Mouse (Mus musculus) Muller cell, postnatal 12 days (primary cell): Measurements from ENCODE around the gene Serpine1.
A peak's percentile ranks its signal among the peaks of the same experiment; 100 is the strongest.
"Not testable (repeated sequence)": the region's sequence is repeated elsewhere in the genome, so short reads cannot be mapped to it uniquely, and the experiment has no call there.

Experiments
- DNase-seq: peaks from one replicate; pipeline ENCODE4 v3.0.0-alpha.2; 2015; ENCODE audit errors: inconsistent ontology term

The Serpine1 gene

DNA sequence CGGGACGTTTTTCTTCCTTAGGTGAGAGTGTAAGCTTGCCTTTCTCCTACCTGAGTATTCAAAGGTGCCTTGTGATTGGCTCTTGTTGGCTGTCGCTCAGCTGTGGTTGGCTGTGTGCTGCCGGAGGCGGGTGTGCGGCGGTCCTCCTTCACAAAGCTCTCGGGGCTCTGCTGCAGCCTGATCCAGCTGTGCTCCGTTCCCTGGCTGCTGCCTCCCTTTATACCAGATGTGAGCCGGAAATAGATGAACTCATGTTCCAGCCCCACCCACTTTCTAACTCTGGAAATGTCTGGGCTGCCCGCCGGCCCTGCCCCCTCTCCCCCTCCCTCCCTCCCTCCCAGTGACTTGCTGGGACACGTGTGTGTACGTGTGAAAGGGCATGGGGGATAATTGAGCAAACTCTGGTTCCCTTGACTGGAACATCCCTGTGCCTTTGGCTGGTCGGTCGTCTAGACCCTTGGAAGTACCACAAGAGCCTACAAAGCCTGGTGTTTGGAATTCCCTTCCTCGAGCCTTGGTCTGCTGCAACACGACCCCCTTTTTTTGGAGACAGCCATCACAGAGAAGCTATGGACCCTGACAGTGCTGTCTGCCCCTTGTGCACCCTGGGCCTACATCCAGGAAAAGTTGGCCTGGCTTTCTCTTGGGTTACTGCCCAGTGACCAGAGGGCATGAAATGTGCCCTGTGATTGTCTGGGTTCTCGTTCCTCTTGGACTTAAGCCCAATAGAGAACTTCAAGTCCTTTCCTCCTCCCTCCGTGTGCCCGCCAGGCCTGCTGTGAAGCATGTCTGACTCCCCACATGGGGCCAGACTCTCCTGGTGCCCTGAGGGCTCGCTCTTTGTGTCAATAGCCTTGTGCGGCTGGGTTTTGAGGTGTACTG lies at the start of gene Serpine1:
Serpine1 (minus strand) TSS at position 190 of the 882 bp plus-strand sequence.
- DNase-seq, result peak; percentile 93

DNA sequence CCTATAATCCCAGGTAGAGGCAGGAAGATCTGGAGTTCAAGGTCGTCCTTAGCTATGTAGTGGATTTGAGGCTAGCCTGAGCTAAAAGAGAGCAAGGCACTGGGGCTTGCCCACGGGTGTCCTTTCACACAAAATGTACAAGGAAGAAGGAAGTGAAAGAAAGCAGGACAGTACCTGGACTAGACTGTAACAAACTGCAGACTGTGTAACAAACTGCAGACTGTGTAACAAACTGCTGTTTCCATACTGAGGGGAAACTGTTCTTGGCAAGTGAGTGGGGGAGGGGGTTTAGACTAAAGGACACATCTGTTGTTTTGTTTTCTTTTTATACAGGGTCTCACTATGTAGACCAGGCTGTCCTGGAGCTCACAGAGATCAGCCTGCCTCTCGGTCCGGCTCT lies 49.2 kb upstream of the Serpine1 start:
- DNase-seq, result no peak

DNA sequence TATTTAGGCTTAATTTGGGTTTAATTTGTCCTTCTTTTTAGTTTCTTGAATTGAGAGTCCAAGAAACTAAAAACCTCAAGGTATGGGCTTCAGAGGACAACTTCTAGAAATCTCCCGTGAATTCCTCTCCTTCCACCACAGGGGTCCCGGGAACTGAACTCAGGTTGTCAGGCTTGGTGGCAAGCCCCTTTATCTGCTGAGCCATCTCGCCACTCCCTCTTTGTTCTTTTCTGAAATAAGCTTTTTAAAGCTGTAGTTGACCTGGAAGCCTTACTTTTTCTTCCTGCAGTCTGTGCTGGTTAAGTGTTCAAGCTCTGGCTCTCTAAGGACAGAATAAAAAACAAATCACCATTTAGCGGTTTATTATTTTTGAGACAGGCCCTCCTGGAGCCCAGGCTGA lies 46.8 kb upstream of the Serpine1 start:
- no peak for DNase-seq

DNA sequence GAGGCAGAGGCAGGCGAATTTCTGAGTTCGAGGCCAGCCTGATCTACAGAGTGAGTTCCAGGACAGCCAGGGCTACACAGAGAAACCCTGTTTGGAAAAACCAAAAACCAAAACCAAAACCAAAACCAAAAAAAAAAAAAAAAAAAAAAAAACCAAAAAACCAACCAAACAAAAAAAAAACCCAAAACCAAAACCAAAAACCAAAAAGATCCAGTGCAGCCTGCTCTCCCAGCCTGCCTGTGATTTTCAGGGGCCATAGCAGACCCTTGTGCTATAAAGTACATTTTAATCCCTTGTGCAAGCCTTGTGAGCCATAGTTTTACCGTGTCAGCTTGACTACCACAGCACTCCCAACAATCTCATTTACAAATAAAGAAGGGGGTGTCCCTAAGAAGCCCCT lies 45.9 kb upstream of the Serpine1 start:
- not testable (repeated sequence) for DNase-seq

DNA sequence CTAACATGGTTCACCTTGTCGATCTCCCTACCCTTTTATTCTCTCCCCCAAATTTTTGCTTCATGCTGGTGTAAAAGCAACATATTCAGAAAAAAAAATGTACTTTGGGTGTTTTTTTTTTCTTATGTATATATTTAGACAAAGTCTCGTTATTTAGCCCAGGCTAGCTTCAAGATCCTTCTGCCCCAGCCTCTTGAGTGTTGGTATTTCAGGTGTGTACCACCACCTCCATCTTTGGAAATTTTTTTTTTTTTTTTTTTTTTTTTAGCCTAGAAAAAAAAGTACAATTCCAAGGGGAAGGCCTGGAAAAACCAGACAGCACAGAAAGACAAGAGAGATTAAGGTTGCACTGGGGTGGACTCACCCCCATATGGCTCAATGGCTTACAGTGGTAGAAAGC lies 44.9 kb upstream of the Serpine1 start:
- DNase-seq, result no peak

DNA sequence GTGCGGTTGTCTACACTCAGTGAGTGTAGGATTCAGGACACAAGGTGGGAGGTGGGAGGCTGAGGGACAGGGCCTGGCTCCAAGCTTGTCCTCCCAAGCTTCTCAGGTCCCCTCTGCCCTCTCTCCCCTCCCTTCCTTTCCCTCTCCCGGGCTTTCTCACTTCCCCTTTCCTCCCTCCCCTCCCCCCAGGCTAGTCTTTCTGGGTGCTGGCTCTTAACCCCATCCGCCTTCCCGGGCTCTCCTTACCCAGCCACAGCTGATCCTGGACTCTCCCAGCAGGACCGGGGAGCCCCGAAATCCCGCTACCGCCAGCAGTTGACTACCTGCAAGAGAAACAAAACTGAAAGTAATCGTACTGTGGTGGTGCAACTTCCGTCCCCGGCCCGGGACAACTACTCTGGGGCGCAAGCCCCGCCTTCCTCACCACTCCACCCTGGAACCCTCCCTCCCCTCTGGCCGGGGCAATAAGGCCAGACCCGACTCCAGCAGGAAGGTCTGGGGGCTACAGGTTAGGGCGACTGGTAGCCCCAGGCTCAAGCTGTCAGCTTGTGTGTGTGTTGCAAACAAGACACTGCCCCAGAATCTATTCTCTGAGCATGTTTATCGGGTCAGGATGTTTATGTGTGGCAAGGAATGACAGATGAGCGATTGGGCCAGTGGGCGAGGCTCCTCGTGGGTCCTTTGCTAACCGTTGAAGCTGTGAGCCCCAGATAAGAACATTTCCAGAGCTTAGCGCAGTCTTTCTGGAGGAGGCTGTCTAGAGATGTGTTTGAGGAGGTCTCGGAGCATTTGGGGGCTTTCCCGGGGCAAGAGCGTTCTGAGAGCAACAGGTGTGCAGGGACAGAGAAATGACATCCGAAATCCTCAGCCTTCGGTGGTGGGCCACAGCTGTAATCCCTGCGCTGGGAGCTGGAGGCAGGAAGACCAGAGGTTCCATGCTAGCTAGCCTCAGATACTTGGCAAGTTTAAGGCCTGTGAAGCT lies 44.1 kb upstream of the Serpine1 start, which contains the start of gene Trim56:
Trim56 (minus strand) TSS at position 344 of the 982 bp plus-strand sequence.
- peak; percentile 85 for DNase-seq

DNA sequence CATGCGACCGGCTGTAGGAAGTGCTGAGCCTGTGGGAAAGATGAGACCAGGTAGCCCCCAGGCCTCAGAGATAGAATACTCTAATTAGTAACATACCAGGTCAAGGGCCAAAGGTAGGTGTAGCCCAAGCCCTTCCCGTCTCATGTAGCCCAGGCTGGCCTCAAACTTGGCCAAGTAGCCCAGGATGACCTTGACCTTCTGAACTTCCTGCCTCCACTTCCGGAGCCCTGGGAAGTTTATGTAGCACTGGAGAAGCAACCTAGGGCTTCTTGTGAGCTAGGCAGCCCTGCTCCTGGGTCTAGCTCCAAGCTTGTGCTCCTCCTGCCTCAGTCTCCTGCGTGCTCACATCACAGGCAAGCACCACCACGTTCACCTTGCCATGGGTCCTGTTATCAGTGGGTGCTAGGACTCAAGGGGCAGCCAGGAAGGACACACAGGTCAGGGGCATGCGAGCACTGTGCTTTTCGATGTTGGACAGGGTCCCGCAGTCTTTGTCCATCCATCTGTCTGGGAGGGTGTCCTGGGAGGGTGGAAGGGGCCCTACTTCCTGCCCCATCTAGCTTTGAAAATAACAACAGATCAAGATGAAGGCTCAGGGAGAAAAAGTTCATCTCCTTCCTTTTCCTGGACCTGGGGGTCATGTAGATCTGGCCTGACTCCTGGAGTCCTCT lies 43.0 kb upstream of the Serpine1 start:
- DNase-seq, result no peak

DNA sequence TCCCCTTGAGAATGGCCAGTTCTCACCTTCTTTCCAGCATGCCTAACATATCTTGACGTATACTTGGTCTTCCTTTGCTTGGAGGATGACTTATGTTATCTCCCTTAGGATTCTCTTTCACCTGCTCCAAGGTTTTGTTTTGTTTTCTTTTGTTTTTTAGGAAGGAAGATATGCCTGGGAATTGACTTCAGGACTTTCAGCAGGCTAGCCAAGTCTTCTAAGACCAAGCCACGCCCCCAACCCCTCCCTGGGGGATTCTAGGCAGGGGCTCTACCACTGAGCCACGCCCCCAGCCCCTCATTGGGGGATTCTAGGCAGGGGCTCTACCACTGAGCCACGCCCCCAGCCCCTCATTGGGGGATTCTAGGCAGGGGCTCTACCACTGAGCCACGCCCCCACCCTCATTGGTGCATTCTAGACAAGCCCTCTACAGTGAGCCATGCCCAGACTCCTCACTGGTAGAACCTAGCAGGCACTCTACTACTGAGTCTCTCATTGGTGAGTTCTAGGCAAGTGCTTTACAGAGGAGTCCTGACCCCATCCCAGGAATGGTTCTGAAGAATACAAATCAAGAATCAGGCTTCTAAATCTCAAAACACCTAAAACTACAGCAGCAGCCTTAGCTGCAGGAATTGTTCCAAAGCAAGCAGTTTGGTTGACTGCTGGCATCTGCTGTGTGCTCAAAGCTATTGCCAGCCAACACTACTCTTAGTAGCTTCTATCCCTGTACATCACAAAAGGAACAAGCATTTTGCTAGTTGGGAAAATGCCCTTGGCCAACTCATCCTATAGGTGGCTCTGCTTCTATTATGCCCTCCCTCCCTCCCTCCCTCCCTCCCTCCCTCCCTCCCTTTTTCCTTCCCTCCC lies 39.7 kb upstream of the Serpine1 start:
- DNase-seq, result no peak

DNA sequence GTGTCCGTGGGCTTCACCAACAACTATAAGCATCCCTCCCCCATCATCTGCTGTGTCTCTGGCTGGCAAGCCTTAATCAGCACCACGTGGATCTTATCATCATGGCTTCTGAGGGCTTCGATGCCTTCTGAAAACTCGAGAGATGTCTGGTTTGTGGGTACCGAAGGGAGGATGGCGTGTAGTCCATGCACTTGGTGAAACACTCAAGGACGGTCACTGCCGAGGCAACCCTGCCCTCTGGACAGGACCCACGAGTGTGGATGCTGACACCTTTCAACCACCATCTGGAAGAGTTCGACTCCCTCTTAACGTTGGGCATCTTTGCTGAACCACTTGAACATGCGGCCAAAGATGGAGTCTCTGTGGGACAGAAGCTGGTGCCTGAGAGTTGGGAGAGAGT lies 38.8 kb upstream of the Serpine1 start:
- DNase-seq, result no peak

DNA sequence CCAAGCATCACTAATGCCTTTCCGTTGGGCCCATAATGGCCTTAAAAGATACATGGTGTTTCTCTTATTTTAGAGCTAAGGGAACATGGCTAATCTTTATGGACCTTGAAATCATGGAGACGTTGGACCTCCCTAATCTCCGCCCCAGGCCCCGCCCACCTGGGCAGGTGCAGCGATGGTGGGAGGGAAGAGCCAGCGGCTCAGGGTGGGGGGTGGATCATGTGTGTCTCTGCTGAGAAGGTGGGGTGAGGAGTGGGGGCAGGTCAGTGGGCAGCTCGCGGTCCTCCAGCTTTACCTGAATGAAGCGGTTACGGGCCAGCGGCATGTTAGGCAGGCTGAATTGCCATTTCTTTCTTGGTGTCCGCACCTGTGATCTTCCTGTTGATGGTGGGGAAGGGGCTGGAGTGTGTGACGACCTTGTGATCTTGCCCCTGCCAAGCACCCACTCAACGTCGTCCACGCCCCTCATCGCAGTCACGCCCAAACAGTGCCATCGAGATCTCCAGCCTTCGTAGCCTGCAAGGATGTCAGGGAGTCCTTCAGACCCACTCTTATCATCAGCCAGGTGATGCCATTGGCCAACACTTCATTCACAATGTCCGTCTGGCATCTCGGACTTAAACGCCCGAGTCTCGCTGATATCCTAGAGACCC lies 38.0 kb upstream of the Serpine1 start:
- no peak for DNase-seq

DNA sequence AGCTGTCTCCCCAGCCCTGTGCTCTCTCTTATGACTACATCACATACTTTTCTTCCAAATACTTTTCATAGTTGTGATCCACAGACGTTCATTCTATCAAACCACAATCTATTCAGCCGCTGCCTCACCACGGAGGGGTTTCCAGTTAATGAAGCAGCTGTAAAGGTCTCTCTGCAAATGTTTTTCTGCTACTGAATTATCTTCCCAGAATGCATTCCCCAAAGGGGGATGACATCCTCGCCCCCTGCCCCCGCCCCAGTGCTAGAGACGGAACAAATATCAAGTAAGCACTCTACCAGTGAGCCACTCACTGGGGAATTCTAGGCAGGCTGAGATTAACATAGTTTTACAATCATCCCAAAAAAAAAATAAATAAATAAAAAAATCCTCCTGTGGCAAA lies 36.0 kb upstream of the Serpine1 start:
- DNase-seq, result peak; percentile 98

DNA sequence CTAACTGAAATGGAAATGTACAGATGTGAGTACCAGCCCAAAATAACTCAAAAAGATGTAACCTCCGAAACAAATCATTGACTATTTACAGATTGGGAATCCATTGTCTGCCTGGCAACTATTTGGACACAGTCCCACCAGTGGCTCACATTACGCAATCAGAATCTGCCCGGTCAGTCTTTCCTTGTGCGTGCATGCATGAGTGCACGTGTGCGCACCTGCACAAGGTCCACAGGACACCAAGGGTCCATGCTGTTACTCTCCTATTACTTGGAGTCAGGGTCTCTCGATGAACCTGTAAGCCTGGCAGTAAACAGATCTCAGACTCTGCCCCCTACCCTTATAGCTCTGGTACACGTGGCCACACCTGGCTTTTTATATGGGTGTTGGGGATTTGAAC lies 35.6 kb upstream of the Serpine1 start:
- DNase-seq, result no peak

DNA sequence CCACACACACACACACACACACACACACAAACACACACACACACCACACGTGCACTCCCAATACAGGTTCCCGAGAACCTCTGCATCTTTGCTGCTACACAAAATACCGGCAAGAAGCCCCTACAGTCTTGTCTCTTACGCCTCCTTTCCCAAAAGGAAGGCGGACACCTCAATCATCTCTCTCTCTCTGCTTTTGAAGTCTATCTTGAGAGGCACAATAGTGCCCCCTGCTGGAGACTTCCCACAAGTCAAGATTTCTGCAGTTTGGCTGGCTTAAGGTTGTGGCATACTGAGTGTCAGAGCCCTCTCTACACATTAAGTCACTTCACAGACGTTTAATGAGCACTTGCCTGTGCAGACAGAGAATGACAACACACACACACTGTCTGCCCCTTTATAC lies 35.0 kb upstream of the Serpine1 start:
- DNase-seq, result peak; percentile 81

DNA sequence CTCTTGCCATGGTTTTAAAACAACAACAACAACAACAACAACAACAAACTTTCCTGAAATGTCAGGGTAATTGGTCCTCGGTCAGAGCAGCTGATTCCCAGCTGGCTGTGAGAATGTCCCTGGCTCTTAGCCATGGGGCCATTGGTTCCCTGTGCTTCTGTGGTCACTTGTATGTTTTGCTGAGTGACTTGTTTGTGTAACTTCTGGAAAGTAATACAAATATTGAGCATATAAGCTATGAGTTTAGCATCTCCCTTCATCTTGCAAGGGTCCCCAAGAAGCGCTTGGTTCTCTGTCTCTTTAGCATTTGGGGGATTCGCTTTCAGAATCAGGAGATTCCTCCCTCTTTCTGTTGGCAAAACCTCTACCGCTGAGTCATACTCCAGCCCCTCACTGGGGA lies 34.4 kb upstream of the Serpine1 start:
- DNase-seq, result peak; percentile 57

DNA sequence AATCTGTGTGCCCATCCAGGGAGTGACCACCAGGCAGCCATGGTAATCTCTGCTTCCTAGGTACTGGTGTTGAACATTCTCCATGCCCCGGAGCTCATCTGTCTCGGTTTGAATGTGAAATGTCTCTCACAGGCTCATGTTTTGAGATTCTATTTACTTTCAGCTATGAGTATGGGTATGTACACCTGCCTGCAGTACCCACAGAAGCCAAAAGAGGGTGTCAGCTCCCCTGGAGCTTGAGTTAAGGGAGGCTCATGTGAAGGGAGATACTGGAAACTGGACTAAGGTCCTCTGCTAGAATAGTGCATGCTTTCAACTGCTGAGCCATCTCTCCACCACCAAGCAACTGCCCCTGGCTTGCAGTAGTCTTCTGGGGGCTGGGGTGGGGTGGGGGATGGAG lies 31.9 kb upstream of the Serpine1 start:
- no peak for DNase-seq

DNA sequence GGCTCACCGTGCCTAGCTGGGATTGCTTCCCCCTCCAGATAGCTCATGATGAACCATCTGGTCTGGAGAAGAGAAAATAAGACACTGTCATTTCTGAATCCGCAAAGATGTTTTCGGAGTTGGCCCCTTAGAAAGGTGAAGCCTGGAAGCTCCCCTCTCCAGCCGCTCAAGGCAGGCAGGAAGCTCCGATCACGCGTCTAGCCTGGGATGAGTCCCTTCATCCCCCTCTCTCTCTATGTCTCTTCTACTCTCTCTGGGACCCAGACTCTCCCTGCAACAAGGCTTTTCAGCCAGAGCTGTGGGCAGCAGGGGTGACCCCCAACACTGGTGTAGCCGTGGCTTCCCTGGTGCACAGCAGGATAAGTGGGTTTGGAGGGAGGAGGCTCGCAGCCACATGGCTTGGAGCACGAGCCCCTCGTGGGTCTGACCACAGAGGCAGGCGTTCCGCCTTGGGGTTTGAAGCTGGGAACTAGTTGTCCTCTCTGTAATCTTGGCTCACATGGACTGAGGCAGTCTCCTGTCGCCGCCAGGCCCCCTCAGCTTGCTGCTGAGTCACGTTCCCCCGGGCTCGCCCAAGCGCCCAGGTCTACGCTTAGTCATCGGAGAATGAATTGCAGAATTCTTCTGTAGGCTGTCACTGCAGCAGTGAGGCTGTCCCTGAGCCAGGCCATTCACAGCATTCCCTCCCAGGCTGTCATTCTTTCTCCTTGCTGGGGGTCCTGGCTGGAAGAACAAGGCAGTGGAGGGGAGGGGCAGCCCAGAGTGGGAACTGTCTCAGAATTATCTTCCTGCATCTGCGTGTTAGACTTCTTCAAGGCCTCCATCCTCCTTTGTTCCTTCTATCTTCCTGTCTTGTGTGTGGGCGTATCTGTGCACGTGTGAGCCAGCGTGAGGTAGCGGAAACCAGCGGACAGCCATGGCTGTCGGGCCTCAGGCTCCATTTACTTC lies 30.8 kb upstream of the Serpine1 start:
- DNase-seq, result peak; percentile 96

DNA sequence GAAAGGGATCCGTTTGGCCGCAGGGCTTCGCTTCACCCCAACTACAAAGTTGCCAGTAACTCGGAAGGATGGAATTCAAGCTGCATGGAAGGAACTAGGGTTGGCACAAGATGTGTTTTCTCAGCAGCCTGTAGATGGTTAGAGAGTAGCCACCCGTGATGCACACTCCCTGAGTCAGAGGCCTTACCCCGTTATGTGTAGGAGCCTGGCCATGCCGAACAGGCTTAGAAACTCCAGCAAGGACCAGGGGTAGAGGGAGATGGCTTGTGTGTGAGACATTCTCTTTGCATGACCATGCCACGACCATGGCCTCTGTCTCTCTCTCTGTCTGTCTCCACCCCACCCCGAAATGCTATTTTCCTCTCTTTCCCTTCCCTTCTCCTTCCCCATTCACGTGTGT lies 30.0 kb upstream of the Serpine1 start:
- peak; percentile 56 for DNase-seq

DNA sequence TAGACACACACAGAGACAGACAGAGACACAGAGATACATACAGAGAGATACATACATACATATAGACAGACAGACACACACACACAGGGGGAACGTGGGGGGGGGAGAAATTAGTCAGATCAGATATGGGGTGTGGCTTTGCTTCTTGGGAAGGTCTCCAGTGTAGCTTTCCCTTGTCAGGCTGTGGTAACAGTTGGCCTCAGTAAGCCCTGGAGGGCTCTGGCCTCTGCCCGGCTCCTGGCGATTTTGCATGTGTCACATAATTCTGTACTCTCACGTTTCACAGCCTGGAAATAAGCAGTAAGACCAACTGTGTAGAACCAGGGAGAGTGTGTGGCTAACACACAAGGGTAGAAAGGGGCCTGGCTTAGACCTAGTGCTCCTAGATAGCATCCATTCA lies 28.6 kb upstream of the Serpine1 start:
- DNase-seq, result no peak

DNA sequence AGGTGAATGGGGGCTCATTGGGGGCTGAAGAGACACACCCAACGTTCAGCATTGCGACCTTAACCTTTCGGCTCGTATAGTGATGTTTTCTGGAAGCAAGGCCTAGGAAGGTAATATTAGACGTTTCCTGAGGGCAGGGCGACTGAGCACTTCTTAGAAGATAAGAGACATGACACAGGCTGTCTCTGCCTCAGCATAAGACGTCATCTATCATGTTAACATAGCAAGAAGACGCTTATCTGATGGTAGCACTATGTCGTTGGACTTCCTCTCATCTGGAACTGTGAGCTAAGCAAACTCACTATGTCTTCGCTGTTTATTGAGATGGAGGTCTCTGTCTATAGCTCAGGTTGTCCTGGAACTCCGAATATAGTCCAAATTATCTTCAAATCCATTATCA lies 26.4 kb upstream of the Serpine1 start:
- no peak for DNase-seq
